Mouse (Mus musculus) embryo, embryonic 10.5 days (tissue): ENCODE data around the gene Dpm3.

Experiments
- DNase-seq: peaks from one replicate; pipeline ENCODE4 v3.0.0-alpha.2; 2015; ENCODE audit warnings: low spot score

Dpm3 gene

DNA sequence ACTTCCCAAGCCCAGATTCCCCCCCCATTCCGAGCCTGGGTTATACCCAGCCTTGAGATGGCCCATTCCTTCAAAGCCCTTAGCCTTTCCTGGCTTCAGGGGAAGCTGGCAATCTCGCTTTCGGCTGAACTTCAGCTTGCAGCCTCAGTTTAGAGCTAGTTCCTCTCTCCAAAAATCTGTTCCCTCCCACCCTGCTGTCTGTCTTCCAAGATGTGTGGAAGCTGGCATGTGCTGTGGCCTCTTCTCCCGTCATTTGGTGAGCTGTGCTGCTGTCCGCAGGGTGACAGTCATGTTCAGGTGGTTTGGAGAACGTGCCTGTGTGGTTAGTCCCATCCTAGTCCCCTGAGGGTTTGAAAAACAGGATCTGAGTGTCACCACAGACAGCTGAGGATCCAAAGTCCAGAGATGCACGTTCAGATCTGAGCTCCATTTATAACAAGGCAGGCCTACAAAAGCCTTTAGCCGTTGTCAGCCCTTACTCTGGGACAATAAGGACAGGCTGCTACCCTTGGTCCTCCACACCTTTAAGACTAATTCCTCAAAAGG is 36.6 kb downstream of the Dpm3 start:
- no peak for DNase-seq

- no peak for DNase-seq
These were observed 37.7 kb downstream of the Dpm3 start for GRCm38 (mm10) chr3:89296761-89297396.

DNA sequence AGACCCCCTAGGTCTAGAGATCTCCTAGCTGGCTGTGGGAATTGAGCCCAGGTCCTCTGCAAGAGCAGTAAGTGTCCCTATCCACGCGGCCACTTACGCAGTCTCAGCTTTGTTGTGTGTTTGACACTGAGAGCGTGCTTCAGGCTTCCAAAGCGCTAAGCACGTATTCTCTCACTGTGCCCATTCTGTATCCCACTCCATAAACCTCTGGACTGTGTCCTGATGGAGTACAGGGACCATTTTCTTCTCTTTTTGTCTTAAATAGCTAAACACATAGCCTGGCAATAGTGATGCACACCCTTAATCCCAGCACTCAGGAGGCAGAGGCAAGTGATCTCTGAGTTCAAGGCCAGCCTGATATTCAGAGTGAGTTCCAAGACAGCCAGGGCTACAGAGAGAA is 39.8 kb downstream of the Dpm3 start:
- DNase-seq: no peak

GRCm38 (mm10) chr3:89299499-89299898 is 40.3 kb downstream of the Dpm3 start:
- DNase-seq: peak; percentile 76

DNA sequence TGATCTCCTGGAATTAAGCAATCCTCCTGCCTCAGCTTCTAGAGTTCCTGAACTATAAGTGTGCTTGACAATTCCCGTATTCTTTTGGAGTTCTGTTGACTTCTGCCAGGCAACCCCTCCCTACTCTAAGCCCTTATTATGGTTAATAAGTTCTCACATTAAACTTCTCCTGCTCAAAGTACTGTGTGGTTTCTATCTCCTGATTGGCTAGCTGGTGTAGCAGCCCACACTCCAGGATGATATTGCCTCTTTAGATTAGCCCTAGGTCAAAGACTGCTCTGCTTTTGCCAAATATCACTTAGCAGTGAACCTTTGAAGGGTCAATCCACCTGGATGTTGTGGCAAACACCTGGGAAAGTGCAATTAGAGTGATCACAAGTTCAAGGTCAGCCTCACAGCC is 40.9 kb downstream of the Dpm3 start:
- DNase-seq: no peak

- DNase-seq: no peak
These were observed 41.4 kb downstream of the Dpm3 start for GRCm38 (mm10) chr3:89300514-89300913.

DNA sequence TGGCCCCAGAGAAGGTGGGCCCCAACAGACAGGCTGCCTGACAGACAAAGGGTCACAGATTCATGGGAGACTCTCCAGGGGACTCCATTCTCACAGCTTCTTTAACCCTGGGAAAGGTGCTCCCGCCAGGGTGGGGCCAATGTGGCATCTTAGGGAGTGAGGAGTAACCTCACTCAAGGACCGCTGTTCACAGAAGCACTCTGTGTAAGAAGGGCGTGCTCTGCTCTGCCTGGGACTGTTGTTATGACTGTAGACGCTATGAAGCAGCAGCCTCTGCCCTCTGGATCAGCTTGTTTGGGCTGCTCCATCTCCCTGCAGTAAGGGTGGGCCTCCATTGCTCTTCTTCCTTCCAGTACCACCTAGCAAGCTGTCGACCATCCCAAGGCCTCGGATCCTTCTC is 45.3 kb downstream of the Dpm3 start:
- no peak for DNase-seq

DNA sequence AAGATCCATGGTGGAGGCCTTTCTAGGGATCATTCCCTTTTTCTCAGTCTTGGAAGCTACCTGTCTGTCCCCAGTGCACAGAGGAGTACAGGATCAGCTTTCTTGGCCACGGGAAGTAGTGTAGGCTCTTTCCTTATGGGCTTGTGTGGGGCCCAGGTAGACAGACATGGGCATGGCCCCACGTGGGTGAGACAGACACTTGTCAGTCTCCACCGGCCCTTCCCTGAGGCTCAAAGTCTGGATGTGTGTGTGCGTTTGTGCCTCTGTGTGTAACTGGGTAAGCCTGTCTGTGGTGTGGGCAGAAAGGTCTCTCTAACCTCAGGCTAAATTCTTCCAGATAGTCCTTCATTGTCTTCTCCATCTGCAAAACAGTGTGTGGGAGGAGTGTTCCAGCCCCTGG is 45.9 kb downstream of the Dpm3 start:
- DNase-seq: no peak

DNA sequence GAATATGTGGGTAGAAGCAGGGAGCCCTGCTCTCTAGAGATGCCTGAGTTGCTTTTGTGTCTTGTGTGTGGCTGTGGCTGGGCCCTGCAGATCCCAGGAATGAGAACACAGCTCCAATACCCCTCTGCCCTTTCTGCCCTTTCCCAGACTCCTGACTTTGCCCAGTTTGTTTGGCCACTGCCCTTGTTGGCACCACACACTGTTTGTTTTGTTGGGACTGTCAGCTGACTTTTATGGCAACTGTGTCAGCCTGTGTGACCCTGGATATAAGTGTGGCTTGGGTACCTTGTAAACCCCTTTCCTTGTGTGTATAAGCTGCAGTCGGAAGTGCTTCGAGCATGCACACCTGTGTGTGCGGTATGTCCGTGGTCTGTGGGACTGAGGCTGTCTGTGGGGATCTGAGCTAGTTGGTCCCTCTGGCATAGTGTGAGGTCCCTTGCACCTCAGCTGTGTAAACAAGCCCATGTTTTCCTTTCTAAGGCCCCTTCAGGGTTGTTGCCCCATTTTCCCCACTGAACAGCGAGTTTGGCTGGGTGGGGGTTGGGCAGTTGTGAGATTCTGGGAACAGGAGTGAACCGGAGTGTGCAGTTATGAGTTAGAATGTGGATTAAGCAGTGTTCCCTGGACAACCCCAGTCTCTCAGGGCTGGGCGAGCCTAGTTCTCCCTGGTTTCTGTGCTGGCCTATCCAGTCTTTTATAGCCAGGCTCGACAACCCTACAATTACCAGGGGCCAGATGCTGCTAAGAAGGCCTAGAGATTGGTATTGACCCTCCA is 46.6 kb downstream of the Dpm3 start:
- DNase-seq: no peak

GRCm38 (mm10) chr3:89308089-89308488 is 48.9 kb downstream of the Dpm3 start:
- DNase-seq: peak; percentile 94

GRCm38 (mm10) chr3:89314340-89314739 is 55.2 kb downstream of the Dpm3 start:
- no peak for DNase-seq

DNA sequence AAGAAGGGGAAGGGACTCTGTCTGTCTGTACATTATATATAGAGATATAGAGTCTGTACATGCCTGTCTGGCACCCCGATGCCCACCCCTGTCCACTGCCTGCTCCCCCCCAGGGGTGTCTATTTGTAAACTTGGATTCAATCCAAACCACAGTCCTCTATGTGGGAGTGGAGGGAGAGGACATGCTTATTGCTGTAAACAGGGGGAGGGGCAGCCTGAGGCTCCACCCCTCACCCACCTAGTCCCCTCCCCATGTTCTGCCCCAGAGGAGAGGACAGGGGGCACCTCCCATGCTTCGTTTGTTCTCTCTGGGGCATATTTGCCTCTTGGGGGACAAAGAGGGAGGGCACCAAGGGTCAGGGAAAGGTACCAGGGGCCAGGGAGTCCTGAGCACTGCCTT is 55.6 kb downstream of the Dpm3 start:
- DNase-seq: no peak

DNA sequence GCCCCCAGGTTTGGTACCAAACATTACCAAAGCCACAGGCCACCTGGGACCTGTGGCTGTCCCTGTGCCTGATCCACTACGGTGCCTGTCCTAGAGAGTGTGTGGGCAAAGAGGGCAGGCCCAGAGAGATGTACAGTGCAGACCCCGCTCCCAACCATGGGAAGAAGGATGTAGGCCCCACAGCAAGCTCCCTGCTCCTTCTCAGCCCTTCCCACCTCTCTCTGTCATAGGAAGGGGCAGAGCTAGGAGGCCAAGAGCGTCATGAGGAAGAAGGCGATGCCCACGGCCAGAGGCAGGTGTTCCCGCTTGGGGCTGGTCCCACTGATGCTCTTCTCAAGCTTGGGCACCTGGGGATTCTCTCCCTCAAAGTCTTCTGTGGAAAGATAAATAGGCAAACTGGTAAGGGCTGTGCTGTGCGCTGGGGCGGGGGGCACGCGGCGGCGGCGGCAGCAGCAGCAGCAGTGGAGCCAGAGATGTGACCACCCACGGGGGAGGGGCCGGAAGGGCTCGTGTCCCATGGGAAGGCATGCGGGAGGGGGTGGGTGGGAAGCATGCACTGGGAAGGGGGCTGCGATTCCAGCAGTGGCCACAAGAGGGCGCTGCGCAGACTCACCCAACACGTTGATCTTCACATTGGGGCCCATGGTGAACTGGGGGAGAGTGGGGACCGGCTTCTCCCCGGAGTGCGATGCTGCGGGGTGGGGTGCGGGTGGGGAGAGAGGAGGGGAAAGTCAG is 56.2 kb downstream of the Dpm3 start:
- DNase-seq: peak; percentile 89

- DNase-seq: no peak
These were observed 57.0 kb downstream of the Dpm3 start for GRCm38 (mm10) chr3:89315930-89316831.
